Mouse (Mus musculus) cerebellum, adult (tissue): ENCODE measurements around the gene Actr2.

Experiments
- ATAC-seq: cut with Nextera tagmentation; 2 replicates; pipeline ENCODE4 v1.9.2; 2017; ENCODE audit warnings: mild to moderate bottlenecking, moderate library complexity, mixed read lengths; ENCODE audit not compliant: insufficient number of reproducible peaks, low FRiP score, low TSS enrichment

The Actr2 gene

GRCm38 (mm10) chr11:20022462-20022861, 90.3 kb downstream of the Actr2 start:
- ATAC-seq = no peak

GRCm38 (mm10) chr11:20020720-20021119, 92.0 kb downstream of the Actr2 start:
- no peak for ATAC-seq

DNA sequence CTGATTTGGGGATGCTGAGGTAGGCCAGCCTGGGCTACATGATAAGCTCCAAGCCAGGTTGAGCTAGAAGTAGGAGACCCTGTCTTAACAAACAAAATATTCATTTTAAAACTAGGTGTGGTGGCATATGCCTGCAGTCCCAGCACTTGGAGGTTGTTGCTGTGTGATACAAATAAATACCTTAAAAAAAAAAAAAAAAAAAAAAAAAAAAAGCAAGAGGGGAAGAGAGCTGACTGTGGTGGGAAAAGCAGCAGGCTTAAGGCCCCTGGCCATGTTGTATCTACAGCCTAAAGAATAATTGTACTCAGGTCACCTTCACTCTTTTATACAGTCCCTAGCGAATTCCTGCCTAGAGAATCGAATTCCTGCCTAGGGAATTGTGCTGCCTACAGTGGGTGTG, 93.8 kb downstream of the Actr2 start:
- no peak for ATAC-seq

GRCm38 (mm10) chr11:20017937-20018336, 94.8 kb downstream of the Actr2 start:
- ATAC-seq = no peak

DNA sequence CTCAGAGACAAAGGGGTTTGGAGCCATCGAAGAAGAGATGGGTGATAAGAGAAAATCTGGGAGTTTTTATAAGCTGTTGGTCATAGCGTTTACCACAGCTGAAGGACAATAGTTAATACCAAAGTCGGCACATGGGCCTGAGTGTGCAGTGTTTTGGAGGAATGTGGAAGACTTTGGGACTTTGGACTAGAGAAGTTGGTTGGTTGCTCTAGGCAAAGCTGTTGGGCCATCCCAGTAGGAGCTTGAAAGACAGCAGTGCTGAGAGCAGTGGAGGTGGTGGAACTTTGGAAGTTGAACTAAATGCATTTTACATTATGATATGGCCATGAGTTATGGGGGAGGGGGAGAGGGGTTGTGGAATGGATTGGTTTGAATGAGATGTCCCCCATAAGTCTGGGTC, 99.3 kb downstream of the Actr2 start:
- no peak for ATAC-seq
